Mouse (Mus musculus): ENCODE results near the gene C2cd6. TPM values are rescaled to one million over a fixed set of nuclear protein-coding genes. Genes with fewer than 3 reads are reported as not detected.

C2cd6 gene
- polyA plus RNA-seq, 1 experiment from 2014 or later = not detected

DNA sequence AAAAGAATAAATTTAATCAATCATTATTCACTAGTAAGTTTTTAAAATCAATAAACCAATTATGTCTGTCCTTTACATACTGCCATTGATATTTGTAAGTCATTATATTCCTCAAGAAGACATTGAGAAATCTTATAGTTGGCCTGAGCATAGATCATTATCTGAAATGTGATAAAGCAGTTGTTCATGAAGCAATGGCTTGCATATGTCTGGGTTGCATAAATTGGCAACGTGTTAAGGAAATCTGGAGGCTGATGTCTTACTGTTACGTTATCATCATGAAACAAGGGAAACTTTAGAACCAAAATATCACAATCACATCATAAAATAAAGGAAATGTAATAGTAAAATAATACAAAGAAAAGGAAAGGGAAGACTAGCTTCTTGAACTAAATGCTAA lies 43.4 kb downstream of the C2cd6 start:
- no peak for DNase-seq
- H3K27me3 ChIP-seq (ENCODE audit: insufficient read depth, low read length) = no peaks in the 10 kb centered on the region
- WGBS (ENCODE audit: insufficient replicate concordance) = 59% methylated on average over 2 of the region's 2 CpGs
- no peak overlapping the region for H3K27ac ChIP-seq (ENCODE audit: low read depth)
- H3K4me1 ChIP-seq (ENCODE audit: insufficient read depth) = no peaks in the 10 kb centered on the region
- no peak overlapping the region for H3K4me3 ChIP-seq (ENCODE audit: low read depth, low read length)
- no peaks in the 10 kb centered on the region for H3K36me3 ChIP-seq (replicated peaks; ENCODE audit: insufficient read depth, low read length)
- H3K9ac ChIP-seq (replicated peaks) = no peak overlapping the region
- TF ChIP-seq EP300 (IDR thresholded peaks at IDR 0.05; ENCODE audit: low read depth) = no peak
- TF ChIP-seq CTCF (IDR thresholded peaks at IDR 0.05; ENCODE audit: low read depth) = no peak
- no peak for ATAC-seq
- H3K9me3 ChIP-seq (ENCODE audit: low read length) = no peaks in the 10 kb centered on the region
- no peak overlapping the region for H3K4me2 ChIP-seq (ENCODE audit: low read depth, low read length)

GRCm38 (mm10) chr1:59037723-59038122 lies 57.0 kb downstream of the C2cd6 start:
- Histone ChIP-seq H3K27me3 (ENCODE audit: insufficient read depth, low read length) (no peaks in the 10 kb centered on the region), H3K4me3 (ENCODE audit: low read depth, low read length) (no peak overlapping the region), H3K4me1 (ENCODE audit: insufficient read depth) (no peaks in the 10 kb centered on the region), H3K9ac (replicated peaks) (no peak overlapping the region), H3K9me3 (ENCODE audit: low read length) (no peaks in the 10 kb centered on the region), H3K4me2 (ENCODE audit: low read depth, low read length) (no peak overlapping the region), H3K36me3 (replicated peaks; ENCODE audit: insufficient read depth, low read length) (no peaks in the 10 kb centered on the region), H3K27ac (ENCODE audit: low read depth) (no peak overlapping the region)
- DNase-seq (no peak), ATAC-seq (no peak)
- WGBS (ENCODE audit: insufficient replicate concordance) = 79% methylated on average over 5 of the region's 5 CpGs
- TF ChIP-seq EP300 (IDR thresholded peaks at IDR 0.05; ENCODE audit: low read depth) = no peak
- no peak for TF ChIP-seq CTCF (IDR thresholded peaks at IDR 0.05; ENCODE audit: low read depth)

DNA sequence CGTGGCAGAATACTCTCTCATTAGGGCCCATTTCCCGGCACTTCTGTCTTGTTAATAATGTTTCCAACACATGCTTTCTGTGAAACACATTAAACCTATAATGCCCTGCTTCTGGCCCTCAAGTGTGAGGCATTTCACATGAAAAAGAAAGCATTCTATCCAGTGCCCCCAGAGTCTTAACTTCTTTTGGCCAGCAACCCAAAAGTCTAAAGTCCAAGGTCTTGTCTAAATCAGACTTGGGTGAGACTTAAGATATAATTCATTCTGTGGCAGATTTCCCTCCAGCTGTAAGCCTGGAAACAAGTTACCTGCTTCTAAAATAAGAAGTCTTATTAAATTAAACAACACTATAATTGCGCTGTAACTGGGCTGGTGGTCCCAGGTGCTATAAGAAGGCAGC lies 73.1 kb downstream of the C2cd6 start:
- no peak overlapping the region for H3K4me3 ChIP-seq (ENCODE audit: low read depth, low read length)
- 75% methylated on average over 3 of the region's 3 CpGs for WGBS (ENCODE audit: insufficient replicate concordance)
- no peak overlapping the region for H3K27ac ChIP-seq (ENCODE audit: low read depth)
- no peak for ATAC-seq
- no peaks in the 10 kb centered on the region for H3K4me1 ChIP-seq (ENCODE audit: insufficient read depth)
- no peaks in the 10 kb centered on the region for H3K36me3 ChIP-seq (replicated peaks; ENCODE audit: insufficient read depth, low read length)
- no peak overlapping the region for H3K4me2 ChIP-seq (ENCODE audit: low read depth, low read length)
- TF ChIP-seq CTCF (IDR thresholded peaks at IDR 0.05; ENCODE audit: low read depth) = no peak
- TF ChIP-seq EP300 (IDR thresholded peaks at IDR 0.05; ENCODE audit: low read depth) = no peak
- 0 out of 2 replicates have a peak, but pooled peaks cover 2% of the 10 kb centered on the region for H3K9me3 ChIP-seq (ENCODE audit: low read length)
- no peak overlapping the region for H3K9ac ChIP-seq (replicated peaks)
- DNase-seq = no peak
- H3K27me3 ChIP-seq (ENCODE audit: insufficient read depth, low read length) = no peaks in the 10 kb centered on the region

DNA sequence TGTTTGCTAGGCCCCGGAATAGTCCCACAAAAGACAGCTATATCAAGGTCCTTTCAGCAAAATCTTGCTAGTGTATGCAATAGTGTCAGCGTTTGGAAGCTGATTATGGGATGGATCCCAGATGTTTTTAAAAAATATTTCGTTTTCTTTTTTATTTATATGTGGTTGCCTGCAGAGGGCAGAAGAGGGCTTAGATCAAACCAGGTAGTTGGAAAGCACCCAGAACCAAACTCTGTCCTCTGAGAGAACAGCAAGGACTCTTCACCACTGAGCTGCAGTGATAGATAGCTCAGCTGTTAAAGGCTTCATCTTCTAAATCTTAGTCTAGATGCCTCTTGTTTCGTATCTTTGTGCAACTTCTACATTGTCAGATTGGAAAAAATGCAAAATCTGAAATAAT lies 85.5 kb downstream of the C2cd6 start:
- Histone ChIP-seq H3K27me3 (ENCODE audit: insufficient read depth, low read length) (no peaks in the 10 kb centered on the region), H3K4me1 (ENCODE audit: insufficient read depth) (no peaks in the 10 kb centered on the region), H3K4me2 (ENCODE audit: low read depth, low read length) (no peak overlapping the region), H3K9ac (replicated peaks) (no peak overlapping the region), H3K27ac (ENCODE audit: low read depth) (no peak overlapping the region), H3K9me3 (ENCODE audit: low read length) (no peaks in the 10 kb centered on the region), H3K36me3 (replicated peaks; ENCODE audit: insufficient read depth, low read length) (no peaks in the 10 kb centered on the region), H3K4me3 (ENCODE audit: low read depth, low read length) (no peak overlapping the region)
- WGBS (ENCODE audit: insufficient replicate concordance) = 35% methylated on average over 4 of the region's 4 CpGs
- ATAC-seq = no peak
- TF ChIP-seq EP300 (IDR thresholded peaks at IDR 0.05; ENCODE audit: low read depth) (no peak), CTCF (IDR thresholded peaks at IDR 0.05; ENCODE audit: low read depth) (peak; percentile 48; the same call in 1 of the 2 replicates)
- no peak for DNase-seq

Other genes with a start within 250 kb of the C2cd6 start
- gene Trak2, start 121.5 kb downstream of the C2cd6 start, polyA plus RNA-seq (2015; fragmentation: Nextera tagmentation; extraction: Ambion mirVana) = 17.7 and 22.8 TPM in 2 replicates
- gene Stradb, start 121.4 kb downstream of the C2cd6 start, polyA plus RNA-seq (2015; fragmentation: Nextera tagmentation; extraction: Ambion mirVana) = 29.1 and 30.5 TPM in 2 replicates
- gene Tmem237, start 25.5 kb upstream of the C2cd6 start, polyA plus RNA-seq (2015; fragmentation: Nextera tagmentation; extraction: Ambion mirVana) = 4.2 and 5.4 TPM in 2 replicates
- 0.28 and 0.31 TPM in 2 replicates for gene Mpp4, start 68.5 kb upstream of the C2cd6 start, polyA plus RNA-seq (2015; fragmentation: Nextera tagmentation; extraction: Ambion mirVana)
- 4.9 and 5.8 TPM in 2 replicates for gene Als2, start 142.3 kb upstream of the C2cd6 start, polyA plus RNA-seq (2015; fragmentation: Nextera tagmentation; extraction: Ambion mirVana)
- gene Cdk15, start 162.0 kb upstream of the C2cd6 start, polyA plus RNA-seq (2015; fragmentation: Nextera tagmentation; extraction: Ambion mirVana) = 0.20 TPM in 1 of 2 replicates, not detected in the other